Comparison of ENCODE assay signal across 28 mouse cellular contexts in genomic region chr11:77182616-77183015, GRCm38 (mm10). TPM values are rescaled to one million over a fixed set of nuclear protein-coding genes. Genes with fewer than 3 reads are reported as not detected.
DNase-seq lines count a peak whose midpoint lies in the region; ATAC-seq and TF ChIP-seq lines count a peak whose summit lies in the region.
"Had no signal": no experiment of that assay in that cellular context is flagged by ENCODE, and none has a peak within 500 bp of the region (broad histone marks: within the 10 kb centered on the region; RNA-seq: fewer than 3 reads in every experiment).

No protein-coding gene starts in this region.

- no peak for TF ChIP-seq CTCF in midbrain, postnatal 0 days (IDR thresholded peaks at IDR 0.05)
- no peak for TF ChIP-seq CTCF in small intestine, adult 2 months (IDR thresholded peaks at IDR 0.05; ENCODE audit: extremely low read depth, insufficient read length, insufficient replicate concordance, low read depth, low read length)

- peak; percentile 43 for DNase-seq in hindbrain, embryonic 14.5 days (ENCODE audit: low spot score)
- DNase-seq in midbrain, postnatal 0 days (ENCODE audit: low spot score): peak; percentile 24
- no peak for DNase-seq in gastrocnemius, postnatal 14 days
- DNase-seq: adrenal gland, postnatal 14 days; cerebellum, adult 11-12 months; cerebellum, adult 9-11 months; embryo, embryonic 11 days; gastrocnemius, adult 2 months; heart, adult 2 months; kidney, adult 8-10 months; layer of hippocampus, adult 9-11 months; liver; lung, adult 2 months; right cerebral cortex, postnatal 4 days; thymus, postnatal 14 days had no signal

- no peaks in the 10 kb centered on the region for H3K36me3 ChIP-seq in hindbrain, embryonic 14.5 days (replicated peaks; ENCODE audit: control insufficient read depth, insufficient read depth)
- no peaks in the 10 kb centered on the region for H3K36me3 ChIP-seq in hindbrain, embryonic 12.5 days
- H3K36me3 ChIP-seq in midbrain, postnatal 0 days (ENCODE audit: insufficient read depth, low read length): no peaks in the 10 kb centered on the region
- H3K36me3 ChIP-seq in midbrain, embryonic 15.5 days (replicated peaks): no peaks in the 10 kb centered on the region
- H3K36me3 ChIP-seq in intestine, embryonic 15.5 days: no peaks in the 10 kb centered on the region
- H3K36me3 ChIP-seq in small intestine, adult 2 months (ENCODE audit: control insufficient read depth, insufficient read depth, low read length): no peaks in the 10 kb centered on the region
- H3K36me3 ChIP-seq: embryonic facial prominence, embryonic 13.5 days; heart, embryonic 12.5 days; neural tube, embryonic 15.5 days had no signal

- no peak overlapping the region for H3K4me3 ChIP-seq in hindbrain, embryonic 14.5 days (replicated peaks; ENCODE audit: low read length)
- no peak overlapping the region for H3K4me3 ChIP-seq in hindbrain, embryonic 12.5 days
- H3K4me3 ChIP-seq in midbrain, postnatal 0 days (ENCODE audit: low read depth, low read length): no peak overlapping the region
- no peak overlapping the region for H3K4me3 ChIP-seq in midbrain, embryonic 15.5 days
- H3K4me3 ChIP-seq in intestine, embryonic 15.5 days (replicated peaks): no peak overlapping the region
- no peak overlapping the region for H3K4me3 ChIP-seq in small intestine, adult 2 months (ENCODE audit: low read depth, low read length)
- H3K4me3 ChIP-seq: embryonic facial prominence, embryonic 13.5 days; erythroblast, embryonic 14.5 days; gastrocnemius, adult 2 months; heart, adult 2 months; heart, embryonic 12.5 days; neural tube, embryonic 15.5 days had no signal

- no peak overlapping the region for H3K27ac ChIP-seq in hindbrain, embryonic 14.5 days
- H3K27ac ChIP-seq in hindbrain, embryonic 12.5 days: no peak overlapping the region
- no peak overlapping the region for H3K27ac ChIP-seq in midbrain, postnatal 0 days (ENCODE audit: low read depth, low read length)
- H3K27ac ChIP-seq in midbrain, embryonic 15.5 days: no peak overlapping the region
- peak overlapping the region; percentile 67 for H3K27ac ChIP-seq in intestine, embryonic 15.5 days
- H3K27ac ChIP-seq in small intestine, adult 2 months (ENCODE audit: insufficient read depth, low read depth, low read length): peak overlapping the region; percentile 95
- H3K27ac ChIP-seq: embryonic facial prominence, embryonic 13.5 days; gastrocnemius, adult 2 months; heart, adult 2 months; kidney, postnatal 0 days; liver, embryonic 14.5 days; neural tube, embryonic 15.5 days had no signal

- no peaks in the 10 kb centered on the region for H3K4me1 ChIP-seq in hindbrain, embryonic 14.5 days (replicated peaks; ENCODE audit: control insufficient read depth, insufficient read depth, low read length)
- no peaks in the 10 kb centered on the region for H3K4me1 ChIP-seq in hindbrain, embryonic 12.5 days
- no peaks in the 10 kb centered on the region; the same call in 1 of the 2 replicates for H3K4me1 ChIP-seq in midbrain, postnatal 0 days (ENCODE audit: insufficient read depth, low read length)
- peaks cover 6% of the 10 kb centered on the region for H3K4me1 ChIP-seq in midbrain, embryonic 15.5 days
- 0 out of 2 replicates have a peak, but pooled peaks cover 2% of the 10 kb centered on the region for H3K4me1 ChIP-seq in intestine, embryonic 15.5 days (replicated peaks)
- peaks cover 14% of the 10 kb centered on the region; the same call in 1 of the 2 replicates for H3K4me1 ChIP-seq in small intestine, adult 2 months (ENCODE audit: control insufficient read depth, insufficient read depth, insufficient read length, low read length)
- H3K4me1 ChIP-seq: embryonic facial prominence, embryonic 13.5 days had no signal

- no peak overlapping the region for H3K4me2 ChIP-seq in hindbrain, embryonic 14.5 days (replicated peaks)
- no peak overlapping the region for H3K4me2 ChIP-seq in hindbrain, embryonic 12.5 days (replicated peaks)
- H3K4me2 ChIP-seq in midbrain, postnatal 0 days (ENCODE audit: low read depth, low read length, poor library complexity, severe bottlenecking): no peak overlapping the region
- H3K4me2 ChIP-seq in midbrain, embryonic 15.5 days: no peak overlapping the region
- H3K4me2 ChIP-seq in intestine, embryonic 15.5 days (replicated peaks): peak overlapping the region; percentile 7
- H3K4me2 ChIP-seq: embryonic facial prominence, embryonic 13.5 days; heart, embryonic 12.5 days; midbrain, embryonic 11.5 days; neural tube, embryonic 15.5 days had no signal

- TF ChIP-seq POLR2A in small intestine, adult 2 months (IDR thresholded peaks at IDR 0.05; ENCODE audit: low read depth, low read length): no peak

- intact Hi-C loops in gastrocnemius, postnatal 14 days (cut with DNase I; ENCODE audit: low total_unique reads): no loop called here

- WGBS in hindbrain, embryonic 14.5 days: 53% methylated on average over 2 of the region's 2 CpGs
- WGBS in hindbrain, embryonic 12.5 days: 67% methylated on average over 2 of the region's 2 CpGs
- 23% methylated on average over 2 of the region's 2 CpGs for WGBS in midbrain, postnatal 0 days
- 24% methylated on average over 2 of the region's 2 CpGs for WGBS in midbrain, embryonic 15.5 days
- 18% methylated on average over 2 of the region's 2 CpGs for WGBS in intestine, embryonic 15.5 days
- WGBS in small intestine, adult 2 months: 20% methylated on average over 2 of the region's 2 CpGs

- no peak for ATAC-seq in hindbrain, embryonic 14.5 days (ENCODE audit: low FRiP score)
- no peak for ATAC-seq in hindbrain, embryonic 12.5 days (ENCODE audit: low FRiP score)
- no peak for ATAC-seq in midbrain, postnatal 0 days (ENCODE audit: low FRiP score)
- no peak for ATAC-seq in midbrain, embryonic 15.5 days (replicated peaks)
- ATAC-seq in intestine, embryonic 15.5 days: peak; percentile 42
- ATAC-seq: CD4-positive, CD25-positive, alpha-beta regulatory T cell, adult 4 months; forebrain, embryonic 16.5 days had no signal

- no peak overlapping the region for H3K9ac ChIP-seq in hindbrain, embryonic 14.5 days
- no peak overlapping the region for H3K9ac ChIP-seq in hindbrain, embryonic 12.5 days
- no peak overlapping the region for H3K9ac ChIP-seq in midbrain, postnatal 0 days (replicated peaks; ENCODE audit: low read length, poor library complexity, severe bottlenecking)
- H3K9ac ChIP-seq in midbrain, embryonic 15.5 days: no peak overlapping the region
- H3K9ac ChIP-seq in intestine, embryonic 15.5 days: no peak overlapping the region
- H3K9ac ChIP-seq: embryonic facial prominence, embryonic 13.5 days; heart, embryonic 12.5 days; liver, embryonic 14.5 days; neural tube, embryonic 15.5 days had no signal

- H3K9me3 ChIP-seq in hindbrain, embryonic 14.5 days (ENCODE audit: control insufficient read depth, low read length): no peaks in the 10 kb centered on the region
- no peaks in the 10 kb centered on the region for H3K9me3 ChIP-seq in hindbrain, embryonic 12.5 days (replicated peaks)
- no peaks in the 10 kb centered on the region for H3K9me3 ChIP-seq in midbrain, postnatal 0 days (ENCODE audit: low read length)
- no peaks in the 10 kb centered on the region for H3K9me3 ChIP-seq in midbrain, embryonic 15.5 days
- H3K9me3 ChIP-seq in intestine, embryonic 15.5 days: no peaks in the 10 kb centered on the region
- H3K9me3 ChIP-seq: embryonic facial prominence, embryonic 13.5 days; heart, embryonic 12.5 days; neural tube, embryonic 15.5 days had no signal

- H3K27me3 ChIP-seq in hindbrain, embryonic 14.5 days (ENCODE audit: control insufficient read depth, insufficient read depth, low read length): no peaks in the 10 kb centered on the region
- no peaks in the 10 kb centered on the region for H3K27me3 ChIP-seq in hindbrain, embryonic 12.5 days
- H3K27me3 ChIP-seq in midbrain, postnatal 0 days (ENCODE audit: insufficient read depth, low read length): no peaks in the 10 kb centered on the region; the same call in 1 of the 2 replicates
- H3K27me3 ChIP-seq in midbrain, embryonic 15.5 days (replicated peaks): peaks cover 3% of the 10 kb centered on the region; the same call in 1 of the 2 replicates
- no peaks in the 10 kb centered on the region for H3K27me3 ChIP-seq in intestine, embryonic 15.5 days (replicated peaks)
- no peaks in the 10 kb centered on the region for H3K27me3 ChIP-seq in small intestine, adult 2 months (ENCODE audit: control insufficient read depth, insufficient read depth, low read length)
- H3K27me3 ChIP-seq: embryonic facial prominence, embryonic 13.5 days; heart, embryonic 12.5 days; neural tube, embryonic 15.5 days had no signal

RNA-seq across cellular contexts. Expression of gene Efcab5, which starts 6.2 kb away (rescaled TPM):
- polyA plus RNA-seq in hindbrain, embryonic 14.5 days (2014; fragmentation: Nextera tagmentation; extraction: Ambion mirVana): 0.71 and 1.2 TPM in 2 replicates
- 0.27 and 0.47 TPM in 2 replicates for polyA plus RNA-seq in hindbrain, embryonic 12.5 days (2016; fragmentation: Nextera tagmentation; extraction: Ambion mirVana)
- 0.44 and 1.3 TPM in 2 replicates for total RNA-seq in midbrain, postnatal 0 days (2014; rRNA removed)
- polyA plus RNA-seq in midbrain, postnatal 0 days (2015; fragmentation: Nextera tagmentation; extraction: Ambion mirVana): 0.51 and 0.65 TPM in 2 replicates
- polyA plus RNA-seq in midbrain, embryonic 15.5 days (2015; fragmentation: Nextera tagmentation; extraction: Ambion mirVana): 0.57 and 0.94 TPM in 2 replicates
- 0.24 and 0.47 TPM in 2 replicates for polyA plus RNA-seq in intestine, embryonic 15.5 days (2015; fragmentation: Nextera tagmentation; extraction: Ambion mirVana)
- polyA plus RNA-seq in small intestine, adult 2 months (2012; rRNA removed): 0.27 and 1.1 TPM in 2 replicates
- total RNA-seq in gastrocnemius, postnatal 14 days (2021): under 1 TPM; 0.18 TPM
- polyA plus RNA-seq: erythroblast, embryonic 14.5 days had no signal

RNA-seq across cellular contexts. Expression of gene Ssh2, which starts 33.5 kb away (rescaled TPM):
- polyA plus RNA-seq in hindbrain, embryonic 14.5 days (2014; fragmentation: Nextera tagmentation; extraction: Ambion mirVana): 23.2 and 24.6 TPM in 2 replicates
- 17.1 and 18.1 TPM in 2 replicates for polyA plus RNA-seq in hindbrain, embryonic 12.5 days (2016; fragmentation: Nextera tagmentation; extraction: Ambion mirVana)
- total RNA-seq in midbrain, postnatal 0 days (2014; rRNA removed): 43.2 and 49.1 TPM in 2 replicates
- polyA plus RNA-seq in midbrain, postnatal 0 days (2015; fragmentation: Nextera tagmentation; extraction: Ambion mirVana): 12.1 and 14.5 TPM in 2 replicates
- 18.8 and 21.1 TPM in 2 replicates for polyA plus RNA-seq in midbrain, embryonic 15.5 days (2015; fragmentation: Nextera tagmentation; extraction: Ambion mirVana)
- polyA plus RNA-seq in intestine, embryonic 15.5 days (2015; fragmentation: Nextera tagmentation; extraction: Ambion mirVana): 5.7 and 5.8 TPM in 2 replicates
- polyA plus RNA-seq in small intestine, adult 2 months (2012; rRNA removed): 3.1 and 5.3 TPM in 2 replicates
- 10 to 100 TPM; 38.4 to 42.4 TPM for total RNA-seq in gastrocnemius, postnatal 14 days (2021)

Comparison
In these comparisons a context has a peak if more than half of its experiments do, and no peak if none do; other contexts are left out.
1. H3K27ac ChIP-seq: peak in intestine, embryonic 15.5 days (single experiment) and small intestine, adult 2 months (single experiment); none in hindbrain, embryonic 14.5 days (single experiment), hindbrain, embryonic 12.5 days (single experiment), midbrain, postnatal 0 days (single experiment) and midbrain, embryonic 15.5 days (single experiment).